Mouse (Mus musculus): ENCODE data around the gene Icmt.

The Icmt gene

GRCm38 (mm10) chr4:152276389-152277347 lies 20.4 kb upstream of the Icmt start:
- DNase-seq (ENCODE audit: low read depth) = no peak

GRCm38 (mm10) chr4:152277916-152278315 lies 19.1 kb upstream of the Icmt start:
- DNase-seq (ENCODE audit: low read depth) = no peak

- DNase-seq (ENCODE audit: low read depth) = no peak
Measured at GRCm38 (mm10) chr4:152278986-152279385, 18.0 kb upstream of the Icmt start.

GRCm38 (mm10) chr4:152281601-152282000 lies 15.4 kb upstream of the Icmt start:
- DNase-seq (ENCODE audit: low read depth) = no peak

- DNase-seq (ENCODE audit: low read depth) = no peak
Measured at GRCm38 (mm10) chr4:152282721-152283120, 14.3 kb upstream of the Icmt start.

GRCm38 (mm10) chr4:152283186-152283950 lies 13.7 kb upstream of the Icmt start:
- peak; percentile 89 for DNase-seq (ENCODE audit: low read depth)

GRCm38 (mm10) chr4:152285505-152285904 lies 11.5 kb upstream of the Icmt start:
- DNase-seq (ENCODE audit: low read depth) = peak; percentile 69

GRCm38 (mm10) chr4:152286183-152286582 lies 10.8 kb upstream of the Icmt start:
- no peak for DNase-seq (ENCODE audit: low read depth)

GRCm38 (mm10) chr4:152286887-152287286 lies 10.1 kb upstream of the Icmt start:
- DNase-seq (ENCODE audit: low read depth) = peak; percentile 66

GRCm38 (mm10) chr4:152287317-152288120 lies 9.5 kb upstream of the Icmt start:
- DNase-seq (ENCODE audit: low read depth) = no peak

GRCm38 (mm10) chr4:152288398-152288945 lies 8.6 kb upstream of the Icmt start:
- DNase-seq (ENCODE audit: low read depth) = no peak

- no peak for DNase-seq (ENCODE audit: low read depth)
Measured at GRCm38 (mm10) chr4:152290385-152290784, 6.6 kb upstream of the Icmt start.

GRCm38 (mm10) chr4:152290991-152291390 lies 6.0 kb upstream of the Icmt start:
- DNase-seq (ENCODE audit: low read depth) = no peak

GRCm38 (mm10) chr4:152291562-152291961 lies 5.5 kb upstream of the Icmt start, which contains the start of gene Hes3:
Gene Hes3 (minus strand): TSS chr4:152291662.
- DNase-seq (ENCODE audit: low read depth) = no peak

- no peak for DNase-seq (ENCODE audit: low read depth)
Measured at GRCm38 (mm10) chr4:152292102-152292765, 4.8 kb upstream of the Icmt start.

GRCm38 (mm10) chr4:152294188-152294929 lies 2.7 kb upstream of the Icmt start:
- no peak for DNase-seq (ENCODE audit: low read depth)

GRCm38 (mm10) chr4:152295916-152296315 lies 1.1 kb upstream of the Icmt start:
- peak; percentile 59 for DNase-seq (ENCODE audit: low read depth)

GRCm38 (mm10) chr4:152296371-152296770 lies 656 bp upstream of the Icmt start:
- no peak for DNase-seq (ENCODE audit: low read depth)

GRCm38 (mm10) chr4:152298836-152299235 lies 1.8 kb downstream of the Icmt start:
- no peak for DNase-seq (ENCODE audit: low read depth)

- DNase-seq (ENCODE audit: low read depth) = no peak
Measured at GRCm38 (mm10) chr4:152300375-152300774, 3.3 kb downstream of the Icmt start.

All from induced T-regulatory cell, adult 2 months (primary cell).